36 mouse cellular contexts compared by ENCODE assay signal in genomic region chr16:64614648-64615047, GRCm38 (mm10). TPM values are rescaled to one million over a fixed set of nuclear protein-coding genes. Genes with fewer than 3 reads are reported as not detected.
"Had no signal": no experiment of that assay in that cellular context is flagged by ENCODE, and none has a peak within 500 bp of the region (broad histone marks: within the 10 kb centered on the region; RNA-seq: fewer than 3 reads in every experiment).

No protein-coding gene starts in this region.

- ATAC-seq: forebrain, embryonic 13.5 days; forebrain, embryonic 14.5 days; forebrain, embryonic 15.5 days; forebrain, embryonic 16.5 days; forebrain, postnatal 0 days had no signal

- H3K9me3 ChIP-seq: embryonic facial prominence, embryonic 10.5 days; embryonic facial prominence, embryonic 12.5 days; embryonic facial prominence, embryonic 13.5 days; embryonic facial prominence, embryonic 15.5 days; forebrain, embryonic 10.5 days; forebrain, embryonic 12.5 days; forebrain, embryonic 13.5 days; forebrain, embryonic 15.5 days had no signal

- H3K4me3 ChIP-seq: embryonic facial prominence, embryonic 10.5 days; embryonic facial prominence, embryonic 12.5 days; embryonic facial prominence, embryonic 13.5 days; embryonic facial prominence, embryonic 15.5 days; erythroblast, embryonic 14.5 days; forebrain, embryonic 10.5 days; forebrain, embryonic 12.5 days; forebrain, embryonic 13.5 days; forebrain, embryonic 15.5 days; gastrocnemius, adult 2 months; heart, adult 2 months had no signal

- H3K36me3 ChIP-seq: embryonic facial prominence, embryonic 10.5 days; embryonic facial prominence, embryonic 12.5 days; embryonic facial prominence, embryonic 13.5 days; embryonic facial prominence, embryonic 15.5 days; forebrain, embryonic 10.5 days; forebrain, embryonic 12.5 days; forebrain, embryonic 15.5 days had no signal

- H3K4me1 ChIP-seq: embryonic facial prominence, embryonic 10.5 days; embryonic facial prominence, embryonic 12.5 days; embryonic facial prominence, embryonic 13.5 days; embryonic facial prominence, embryonic 15.5 days; forebrain, embryonic 10.5 days; forebrain, embryonic 12.5 days; forebrain, embryonic 13.5 days; forebrain, embryonic 15.5 days had no signal

- H3K27ac ChIP-seq: embryonic facial prominence, embryonic 10.5 days; embryonic facial prominence, embryonic 12.5 days; embryonic facial prominence, embryonic 13.5 days; embryonic facial prominence, embryonic 15.5 days; forebrain, embryonic 10.5 days; forebrain, embryonic 12.5 days; forebrain, embryonic 13.5 days; forebrain, embryonic 15.5 days; gastrocnemius, adult 2 months; heart, adult 2 months had no signal

- H3K4me2 ChIP-seq: embryonic facial prominence, embryonic 12.5 days; embryonic facial prominence, embryonic 13.5 days; embryonic facial prominence, embryonic 15.5 days; forebrain, embryonic 12.5 days; forebrain, embryonic 13.5 days; forebrain, embryonic 15.5 days had no signal

- H3K27me3 ChIP-seq: embryonic facial prominence, embryonic 12.5 days; embryonic facial prominence, embryonic 13.5 days; embryonic facial prominence, embryonic 15.5 days; forebrain, embryonic 12.5 days; forebrain, embryonic 13.5 days; forebrain, embryonic 15.5 days had no signal

- DNase-seq: cerebellum, adult 2 months; cerebellum, adult 8-10 months; cerebellum, adult 9-10 months; cerebellum, adult 9-11 months; cerebellum, postnatal 10 days; cerebellum, postnatal 14 days; cerebellum, postnatal 25 days; cerebellum, postnatal 36 days; embryo, embryonic 11 days; forebrain, postnatal 0 days; gastrocnemius, adult 2 months; gastrocnemius, postnatal 10 days; gastrocnemius, postnatal 14 days; gastrocnemius, postnatal 25 days; gastrocnemius, postnatal 36 days; heart, adult 11 months; heart, adult 18-20 months; heart, adult 2 months had no signal

- H3K9ac ChIP-seq: embryonic facial prominence, embryonic 12.5 days; embryonic facial prominence, embryonic 13.5 days; embryonic facial prominence, embryonic 15.5 days; forebrain, embryonic 12.5 days; forebrain, embryonic 13.5 days; forebrain, embryonic 15.5 days; forebrain, postnatal 0 days had no signal

RNA-seq across cellular contexts. Expression of gene Csnka2ip, which starts 12.4 kb away (rescaled TPM):
- total RNA-seq: forebrain, postnatal 0 days; gastrocnemius, adult 18-20 months; gastrocnemius, adult 2 months; gastrocnemius, adult 8-10 months; gastrocnemius, postnatal 10 days; gastrocnemius, postnatal 14 days; gastrocnemius, postnatal 25 days; gastrocnemius, postnatal 36 days; gastrocnemius, postnatal 4 days; heart, adult 18-20 months; heart, adult 8-10 months had no signal
- polyA plus RNA-seq: embryonic facial prominence, embryonic 10.5 days; embryonic facial prominence, embryonic 11.5 days; embryonic facial prominence, embryonic 12.5 days; embryonic facial prominence, embryonic 13.5 days; embryonic facial prominence, embryonic 14.5 days; embryonic facial prominence, embryonic 15.5 days; erythroblast, embryonic 14.5 days; forebrain, embryonic 10.5 days; forebrain, embryonic 11.5 days; forebrain, embryonic 12.5 days; forebrain, embryonic 13.5 days; forebrain, embryonic 14.5 days; forebrain, embryonic 15.5 days; forebrain, embryonic 16.5 days; forebrain, postnatal 0 days had no signal
